Mouse (Mus musculus) MEL (cell line): Measurements from ENCODE around the gene Zer1. TPM values are rescaled to one million over a fixed set of nuclear protein-coding genes. Genes with fewer than 3 reads are reported as not detected.
"Not testable (repeated sequence)": the region's sequence is repeated elsewhere in the genome, so short reads cannot be mapped to it uniquely, and the experiment has no call there.

Experiments used
- DNase-seq: peaks from one replicate; pipeline ENCODE4 v3.0.0; 2011; ENCODE audit warnings: low read depth, low spot score
- H3K27ac ChIP-seq: 2 replicates; pipeline ENCODE4 v1.5.1; 2012; ENCODE audit warnings: low read depth, mild to moderate bottlenecking, control low read depth, low read length, moderate library complexity; ENCODE audit not compliant: control insufficient read depth
- H3K27me3 ChIP-seq, 2 experiments: fragments of 150-350 bp in 1 of 2; sonication (generic) in 1 of 2; 2 replicates each; pipeline ENCODE4 v1.6.1; 2012; ENCODE audit warnings: low read length in 2 of 2, mild to moderate bottlenecking in 2 of 2, improper control_type of control experiment in 1 of 2, moderate library complexity in 1 of 2; ENCODE audit not compliant: insufficient read depth in 2 of 2, control insufficient read depth in 1 of 2
- H3K36me3 ChIP-seq, 2 experiments: 2 replicates each; pipeline ENCODE4 v1.6.1; 2012 to 2014; ENCODE audit warnings: low read length in 2 of 2, improper control_type of control experiment in 1 of 2, inconsistent platforms in 1 of 2, mild to moderate bottlenecking in 1 of 2; ENCODE audit not compliant: insufficient read depth in 2 of 2, control insufficient read depth in 1 of 2
- H3K4me1 ChIP-seq, 2 experiments: fragments of 150-350 bp in 1 of 2; sonication (generic) in 1 of 2; 2 replicates each; pipeline ENCODE4 v1.6.1; 2012; ENCODE audit warnings: low read length in 2 of 2, improper control_type of control experiment in 1 of 2, mild to moderate bottlenecking in 1 of 2; ENCODE audit not compliant: insufficient read depth in 2 of 2, control insufficient read depth in 1 of 2
- H3K4me3 ChIP-seq, 2 experiments: fragments of 150-350 bp in 1 of 2; sonication (generic) in 1 of 2; 2 replicates each; pipeline ENCODE4 v1.5.1; 2012; ENCODE audit warnings: low read depth in 2 of 2, low read length in 2 of 2, mild to moderate bottlenecking in 2 of 2, moderate library complexity in 2 of 2, control low read depth in 1 of 2, improper control_type of control experiment in 1 of 2; ENCODE audit not compliant: control insufficient read depth in 1 of 2, insufficient read depth in 1 of 2
- H3K79me2 ChIP-seq: 2 replicates; pipeline ENCODE4 v1.6.1; 2012; ENCODE audit warnings: mild to moderate bottlenecking, low read length, moderate library complexity; ENCODE audit not compliant: control insufficient read depth, poor library complexity, insufficient read depth
- H3K9ac ChIP-seq: 2 replicates; pipeline ENCODE4 v1.6.1; 2012; ENCODE audit warnings: low read depth, mild to moderate bottlenecking, control low read depth, low read length, moderate library complexity; ENCODE audit not compliant: control insufficient read depth, poor library complexity, severe bottlenecking
- H3K9me3 ChIP-seq: fragments of 150-350 bp; sonication (generic); replicated peaks from 2 replicates; pipeline ENCODE4 v1.6.1; 2012; ENCODE audit warnings: mild to moderate bottlenecking, low read length, improper control_type of control experiment, moderate library complexity; ENCODE audit not compliant: insufficient read depth
- BHLHE40 ChIP-seq: IDR thresholded peaks from 2 replicates; pipeline ENCODE4 v1.6.1; 2012; ENCODE audit warnings: low read depth, mild to moderate bottlenecking, inconsistent platforms, low read length, improper control_type of control experiment, borderline replicate concordance
- CHD1 ChIP-seq: IDR thresholded peaks from 2 replicates; pipeline ENCODE4 v1.6.1; 2012; ENCODE audit warnings: low read depth, mild to moderate bottlenecking, inconsistent platforms, low read length, improper control_type of control experiment
- E2F4 ChIP-seq: IDR thresholded peaks from 2 replicates; pipeline ENCODE4 v1.6.1; 2011; ENCODE audit warnings: low read depth, low read length, improper control_type of control experiment, borderline replicate concordance
- EP300 ChIP-seq, 2 experiments: IDR thresholded peaks; 2 replicates each; pipeline ENCODE4 v1.6.1; 2011; ENCODE audit warnings: improper control_type of control experiment in 2 of 2, low read length in 2 of 2, low read depth in 1 of 2, mild to moderate bottlenecking in 1 of 2
- ETS1 ChIP-seq: IDR thresholded peaks from 2 replicates; pipeline ENCODE4 v1.6.1; 2012; ENCODE audit warnings: low read depth, mild to moderate bottlenecking, inconsistent platforms, low read length, improper control_type of control experiment, moderate library complexity
- GABPA ChIP-seq: IDR thresholded peaks from 2 replicates; pipeline ENCODE4 v1.6.1; 2012; ENCODE audit warnings: low read depth, mild to moderate bottlenecking, inconsistent platforms, low read length, improper control_type of control experiment, moderate library complexity
- JUND ChIP-seq: IDR thresholded peaks from 2 replicates; pipeline ENCODE4 v1.6.1; 2011; ENCODE audit warnings: low read depth, mild to moderate bottlenecking, improper control_type of control experiment, low read length
- KAT2A ChIP-seq: conservative IDR thresholded peaks from 2 replicates; pipeline ENCODE4 v1.6.1; 2012; ENCODE audit warnings: low read depth, low read length, improper control_type of control experiment, inconsistent platforms
- MAFK ChIP-seq: IDR thresholded peaks from 2 replicates; pipeline ENCODE4 v1.6.1; 2011; ENCODE audit warnings: low read depth, mild to moderate bottlenecking, low read length, improper control_type of control experiment, borderline replicate concordance
- MAX ChIP-seq: IDR thresholded peaks from 2 replicates; pipeline ENCODE4 v1.6.1; 2011; ENCODE audit warnings: low read length, improper control_type of control experiment
- MYC ChIP-seq: IDR thresholded peaks from 2 replicates; pipeline ENCODE4 v1.6.1; 2011; ENCODE audit warnings: low read depth, mild to moderate bottlenecking, low read length, improper control_type of control experiment, moderate library complexity
- POLR2A ChIP-seq, 2 experiments: IDR thresholded peaks; 2 replicates each; pipeline ENCODE4 v1.6.1; 2011 to 2012; ENCODE audit warnings: low read length in 2 of 2, mild to moderate bottlenecking in 2 of 2, control low read depth in 1 of 2, improper control_type of control experiment in 1 of 2, low read depth in 1 of 2, moderate library complexity in 1 of 2; ENCODE audit not compliant: control insufficient read depth in 1 of 2, insufficient read depth in 1 of 2, poor library complexity in 1 of 2
- POLR2AphosphoS2 ChIP-seq: IDR thresholded peaks from 2 replicates; pipeline ENCODE4 v1.6.1; 2011; ENCODE audit warnings: low read length, improper control_type of control experiment
- POLR2AphosphoS5 ChIP-seq: IDR thresholded peaks from 2 replicates; pipeline ENCODE4 v1.6.1; 2012; ENCODE audit warnings: low read depth, borderline replicate concordance, mild to moderate bottlenecking, inconsistent platforms, low read length, moderate library complexity, mixed read lengths
- RAD21 ChIP-seq: IDR thresholded peaks from 2 replicates; pipeline ENCODE4 v1.6.1; 2011; ENCODE audit warnings: mild to moderate bottlenecking, low read depth, low read length, improper control_type of control experiment
- RCOR1 ChIP-seq: IDR thresholded peaks from 2 replicates; pipeline ENCODE4 v1.6.1; 2012; ENCODE audit warnings: low read depth, mild to moderate bottlenecking, inconsistent platforms, low read length, improper control_type of control experiment
- TCF12 ChIP-seq: IDR thresholded peaks from 2 replicates; pipeline ENCODE4 v1.6.1; 2014; ENCODE audit warnings: low read depth, mild to moderate bottlenecking, inconsistent platforms, low read length, improper control_type of control experiment, moderate library complexity
- UBTF ChIP-seq: IDR thresholded peaks from 2 replicates; pipeline ENCODE4 v1.6.1; 2012; ENCODE audit warnings: low read depth, mild to moderate bottlenecking, inconsistent platforms, low read length, improper control_type of control experiment, moderate library complexity, borderline replicate concordance; ENCODE audit not compliant: insufficient read depth
- ZC3H11A ChIP-seq: IDR thresholded peaks from 2 replicates; pipeline ENCODE4 v1.6.1; 2012; ENCODE audit warnings: low read depth, mild to moderate bottlenecking, inconsistent platforms, low read length, improper control_type of control experiment
- ZMIZ1 ChIP-seq: IDR thresholded peaks from 2 replicates; pipeline ENCODE4 v1.6.1; 2012; ENCODE audit warnings: low read depth, mild to moderate bottlenecking, inconsistent platforms, low read length, improper control_type of control experiment, moderate library complexity
- polyA plus RNA-seq, 2 experiments: library from polyadenylated mRNA; stranded (reverse) in 1 of 2; unstranded in 1 of 2; fragments of >175 nt in 1 of 2; fragments of >200 nt in 1 of 2; gene quantifications; 2 replicates each; pipeline versions ENCODE4 v1.2.1 to v1.2.4; 2012; ENCODE audit warnings: low replicate concordance in 2 of 2, low read depth in 1 of 2; ENCODE audit not compliant: insufficient read length in 2 of 2, insufficient read depth in 1 of 2, missing spikeins in 1 of 2
- total RNA-seq: library from RNA; depleted of rRNA; stranded (reverse); fragments of 300-350 nt; gene quantifications from 2 replicates; pipeline ENCODE4 v1.2.3, GENCODE M21; 2012

The Zer1 gene
- total and polyA plus RNA-seq, 3 experiments: 3.9 to 14.0 TPM; not detected in 1

DNA sequence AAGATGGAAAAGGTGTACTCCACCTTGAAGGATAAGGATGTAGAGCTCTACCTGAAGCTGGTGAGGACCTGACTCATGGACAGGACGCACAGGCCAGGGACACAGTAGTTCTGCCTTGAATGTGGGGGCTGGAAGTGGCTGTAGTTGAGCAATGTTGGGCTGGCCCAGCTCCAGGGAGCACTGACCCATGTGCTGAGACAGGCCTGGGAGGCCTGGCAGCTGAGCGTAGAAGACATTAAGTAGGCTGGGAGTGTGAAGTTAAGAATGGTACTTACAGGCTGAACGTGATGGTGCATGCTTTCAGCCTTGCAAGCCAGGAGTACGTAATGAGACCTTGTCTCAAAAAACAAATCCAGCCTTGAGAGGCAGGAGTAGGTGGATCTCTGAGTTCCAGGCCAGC lies 23.1 kb upstream of the Zer1 start:
- no peak for DNase-seq
- no peaks in the 10 kb centered on the region for H3K4me1 ChIP-seq
- no peaks in the 10 kb centered on the region for H3K27me3 ChIP-seq
- no peak overlapping the region for H3K9ac ChIP-seq
- H3K27ac ChIP-seq: no peak overlapping the region
- no peaks in the 10 kb centered on the region for H3K9me3 ChIP-seq
- peaks cover 0 to 4% of the 10 kb centered on the region in 2 experiments; a peak in 1 of 4 replicates for H3K36me3 ChIP-seq
- H3K79me2 ChIP-seq: no peaks in the 10 kb centered on the region
- TF ChIP-seq POLR2AphosphoS2 (no peak), KAT2A (no peak), MYC (no peak), JUND (no peak), POLR2A (IDR thresholded peaks at IDR 0.05; ENCODE audit: control insufficient read depth in 1 of 2, insufficient read depth in 1 of 2, low read depth in 1 of 2, low read length in 2 of 2, poor library complexity in 1 of 2) (no peak), BHLHE40 (no peak), ZC3H11A (no peak), POLR2AphosphoS5 (no peak), ETS1 (no peak), RAD21 (no peak), ZMIZ1 (no peak), MAFK (no peak), TCF12 (no peak), E2F4 (no peak)
- H3K4me3 ChIP-seq: no peak overlapping the region

DNA sequence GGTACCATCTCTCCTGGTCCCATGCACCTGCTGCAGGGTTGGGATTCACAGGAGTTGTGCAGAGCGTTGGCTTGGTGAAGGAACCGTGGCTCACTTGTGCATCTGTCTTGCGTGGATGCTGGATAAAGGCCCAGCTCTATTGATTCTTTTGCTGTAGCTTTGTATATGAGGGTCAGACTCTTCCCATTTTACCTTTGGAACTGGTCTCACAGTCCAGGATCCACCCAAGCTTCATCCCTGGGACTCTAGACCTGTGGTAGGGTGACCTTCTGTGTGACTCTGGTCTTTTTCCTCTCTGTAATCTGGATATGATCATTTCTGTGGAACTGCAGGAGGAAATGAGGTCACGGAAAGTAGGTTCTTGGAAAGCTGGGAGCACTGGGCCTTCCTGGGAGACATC lies 20.1 kb upstream of the Zer1 start:
- DNase-seq: no peak
- Histone ChIP-seq H3K27ac (no peak overlapping the region), H3K36me3 (peaks cover 0 to 6% of the 10 kb centered on the region in 2 experiments; a peak in 2 of 4 replicates), H3K4me3 (no peak overlapping the region), H3K4me1 (no peaks in the 10 kb centered on the region), H3K79me2 (no peaks in the 10 kb centered on the region), H3K9me3 (no peaks in the 10 kb centered on the region), H3K27me3 (no peaks in the 10 kb centered on the region)
- TF ChIP-seq BHLHE40 (no peak), CHD1 (no peak), RCOR1 (no peak), GABPA (no peak), UBTF (no peak), POLR2A (IDR thresholded peaks at IDR 0.05; ENCODE audit: control insufficient read depth in 1 of 2, insufficient read depth in 1 of 2, low read depth in 1 of 2, low read length in 2 of 2, poor library complexity in 1 of 2) (no peak), POLR2AphosphoS2 (no peak), TCF12 (no peak), EP300 (IDR thresholded peaks at IDR 0.05; ENCODE audit: low read depth in 1 of 2, low read length in 2 of 2) (no peak), MAX (no peak)
- TF ChIP-seq, all 39 proteins: peak for 0
- no peak overlapping the region for H3K9ac ChIP-seq

DNA sequence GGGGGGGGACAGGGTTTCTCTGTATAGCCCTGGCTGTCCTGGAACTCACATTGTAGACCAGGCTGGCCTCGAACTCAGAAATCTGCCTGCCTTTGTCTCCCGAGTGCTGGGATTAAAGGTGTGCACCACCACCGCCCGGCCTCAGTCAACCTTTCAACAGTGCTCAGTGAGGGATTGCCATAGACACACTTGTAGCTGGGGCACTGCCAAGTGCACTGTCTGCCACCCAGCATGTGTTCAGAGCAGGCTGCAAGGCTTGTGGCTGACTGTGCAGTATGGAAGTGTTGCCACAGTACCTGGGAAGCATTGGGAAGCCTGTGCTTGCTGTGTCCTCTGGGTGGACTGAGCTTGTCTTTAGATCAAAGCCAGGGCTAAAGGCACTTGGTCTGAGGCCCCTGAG lies 15.6 kb upstream of the Zer1 start:
- H3K27ac ChIP-seq, H3K36me3 ChIP-seq, DNase-seq, H3K4me1 ChIP-seq, H3K9ac ChIP-seq, H3K9me3 ChIP-seq, H3K79me2 ChIP-seq, H3K4me3 ChIP-seq, H3K27me3 ChIP-seq: not testable (repeated sequence)
